Mouse (Mus musculus) hindbrain, postnatal 0 days (tissue): Measurements from ENCODE around the gene Tmem19. TPM values are rescaled to one million over a fixed set of nuclear protein-coding genes. Genes with fewer than 3 reads are reported as not detected.
A peak's percentile ranks its signal among the peaks of the same experiment; 100 is the strongest.

ENCODE experiments used
- ATAC-seq: fragments of 200-750 bp; cut with Nextera tagmentation; 2 replicates; pipeline ENCODE4 v1.8.0; 2017; ENCODE audit warnings: mild to moderate bottlenecking, moderate TSS enrichment, moderate library complexity
- DNase-seq: peaks from one replicate; pipeline ENCODE4 v3.0.0-alpha.2; 2015; ENCODE audit warnings: low spot score
- H3K27ac ChIP-seq: fragments of 300-500 bp; sonication (generic); 2 replicates; pipeline ENCODE4 v1.5.1; 2014; ENCODE audit warnings: mild to moderate bottlenecking
- H3K27me3 ChIP-seq: fragments of 300-500 bp; sonication (generic); 2 replicates; pipeline ENCODE4 v1.6.1; 2014; ENCODE audit warnings: low read length, mixed read lengths; ENCODE audit not compliant: insufficient read depth
- H3K36me3 ChIP-seq: fragments of 300-500 bp; sonication (generic); 2 replicates; pipeline ENCODE4 v1.6.1; 2014; ENCODE audit warnings: low read length, mixed read lengths; ENCODE audit not compliant: insufficient read depth
- H3K4me1 ChIP-seq: fragments of 300-500 bp; sonication (generic); 2 replicates; pipeline ENCODE4 v1.6.1; 2014; ENCODE audit warnings: antibody characterized with exemption, low read length, mixed read lengths; ENCODE audit not compliant: insufficient read depth
- H3K4me2 ChIP-seq: fragments of 300-500 bp; sonication (generic); 2 replicates; pipeline ENCODE4 v1.6.1; 2014; ENCODE audit warnings: low read depth, mild to moderate bottlenecking, low read length, moderate library complexity, mixed read lengths
- H3K4me3 ChIP-seq: fragments of 300-500 bp; sonication (generic); 2 replicates; pipeline ENCODE4 v1.5.1; 2014; ENCODE audit warnings: low read length
- H3K9ac ChIP-seq: fragments of 300-500 bp; sonication (generic); replicated peaks from 2 replicates; pipeline ENCODE4 v1.6.1; 2014; ENCODE audit warnings: mild to moderate bottlenecking, low read length, moderate library complexity, mixed read lengths
- H3K9me3 ChIP-seq: fragments of 300-500 bp; sonication (generic); 2 replicates; pipeline ENCODE4 v1.6.1; 2016; ENCODE audit warnings: low read length, mixed read lengths
- CTCF ChIP-seq: IDR thresholded peaks from 2 replicates; pipeline ENCODE4 v1.5.1; 2016; ENCODE audit warnings: antibody characterized with exemption, control low read depth, low read depth
- WGBS: fragments of 180-500 bp; shearing (Covaris S2); extraction: QIAGEN DNeasy Blood & Tissue Kit; methylation state at CpG from one replicate; pipeline ENCODE4 v1.1.7; 2014; 5-methylcytosine and 5-hydroxymethylcytosine counted together
- polyA plus RNA-seq: library from polyadenylated mRNA; unstranded; fragments of >200 nt; fragmentation: Nextera tagmentation; extraction: Ambion mirVana; gene quantifications from 2 replicates; pipeline ENCODE4 v1.2.1, GENCODE M21; 2015
- total RNA-seq: library from RNA; depleted of rRNA; stranded (reverse); fragments of >200 nt; gene quantifications from 2 replicates; pipeline ENCODE4 v1.2.3, GENCODE M21; 2014

Tmem19 gene
- total and polyA plus RNA-seq, 2 experiments from 2014 or later, result 34.0 to 49.9 TPM

DNA sequence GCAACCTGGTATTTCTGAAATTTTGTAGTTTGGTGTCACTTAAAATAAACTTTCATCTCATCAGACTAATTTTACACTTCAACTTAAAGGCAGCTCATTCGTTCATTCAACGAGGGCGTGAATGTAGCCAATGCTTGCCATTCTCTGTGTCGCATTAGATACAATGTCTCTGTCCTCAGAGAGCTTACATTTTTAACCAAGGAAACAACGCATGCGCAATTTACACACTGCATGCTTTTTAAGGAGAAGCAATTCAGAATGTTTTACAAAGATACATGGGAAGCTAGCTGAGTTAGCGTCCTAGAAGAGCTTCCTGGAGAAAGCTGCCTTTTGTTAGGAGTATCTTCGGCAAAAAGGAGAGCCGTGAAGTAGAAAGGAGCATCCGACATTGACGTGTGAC is 46.0 kb downstream of the Tmem19 start:
- Histone ChIP-seq H3K27ac (peak overlapping the region; percentile 99), H3K4me1 (peaks cover 14% of the 10 kb centered on the region), H3K27me3 (no peaks in the 10 kb centered on the region), H3K9me3 (no peaks in the 10 kb centered on the region), H3K36me3 (no peaks in the 10 kb centered on the region), H3K4me3 (peak overlapping the region; percentile 100), H3K9ac (peak overlapping the region; percentile 98; the same call in 1 of the 2 replicates), H3K4me2 (peak overlapping the region; percentile 81)
- 50% methylated on average over 11 of the region's 11 CpGs for WGBS
- DNase-seq (peak; percentile 54), ATAC-seq (no peak)
- TF ChIP-seq CTCF, result no peak

- Histone ChIP-seq H3K9me3 (no peaks in the 10 kb centered on the region), H3K27ac (peak within 1 kb of the TSS; percentile 99), H3K4me3 (peak within 1 kb of the TSS; percentile 100), H3K4me2 (peak within 1 kb of the TSS; percentile 81), H3K27me3 (no peaks in the 10 kb centered on the region), H3K36me3 (no peaks in the 10 kb centered on the region), H3K4me1 (peaks cover 18% of the 10 kb centered on the region), H3K9ac (peak within 1 kb of the TSS; percentile 98)
- ATAC-seq, result peak; percentile 96
- WGBS, result under 1% methylated on average over 44 of the region's 48 CpGs
- peak; percentile 95 for DNase-seq
- TF ChIP-seq CTCF, result no peak
Measured at GRCm38 (mm10) chr10:115315473-115316171, 46.7 kb downstream of the Tmem19 start, which contains the start of gene Rab21. Gene Rab21, minus strand, starts transcription at chr10:115315594.

DNA sequence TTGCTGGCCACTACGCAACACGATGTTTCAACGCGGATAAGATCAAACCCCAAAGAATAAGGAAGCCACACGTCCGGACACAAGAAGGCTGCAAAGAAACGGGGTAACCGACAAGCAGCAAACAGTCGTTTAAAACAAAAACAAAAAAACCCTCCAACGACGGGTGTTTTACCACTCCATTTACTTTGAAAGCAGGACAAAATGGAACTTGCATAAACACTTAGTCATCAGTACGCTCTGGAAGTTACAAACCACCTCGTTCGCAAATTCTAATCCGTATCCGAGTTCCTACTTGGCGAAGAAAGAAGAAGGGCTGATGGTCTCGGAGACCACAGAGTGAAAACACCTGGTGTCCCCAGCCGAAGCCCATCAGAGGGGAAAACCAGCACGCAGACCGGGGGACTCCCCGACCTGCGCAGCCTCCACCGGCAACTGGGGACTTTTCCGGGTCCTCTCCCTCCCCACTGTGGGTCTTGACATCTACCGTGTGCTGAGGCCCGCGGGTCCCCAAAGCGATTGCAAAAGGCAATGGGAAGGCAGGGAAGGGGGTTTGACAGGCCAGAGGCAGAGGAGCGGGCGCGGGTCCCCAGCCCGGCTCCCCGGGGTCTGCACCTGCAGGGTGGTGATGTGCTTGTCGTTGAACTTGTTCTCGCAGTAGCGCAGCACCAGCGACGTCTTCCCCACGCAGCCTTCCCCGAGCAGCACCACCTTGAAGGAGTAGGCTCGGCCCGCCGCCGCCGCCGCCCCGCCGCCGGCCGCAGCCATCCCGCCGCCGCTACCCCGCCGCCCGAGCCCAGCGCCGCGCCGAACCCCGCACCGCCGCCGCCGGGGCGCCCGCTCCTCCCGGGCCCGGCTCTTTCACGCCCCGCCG is 47.5 kb downstream of the Tmem19 start:
- no peak for TF ChIP-seq CTCF
- peak overlapping the region; percentile 98 for H3K9ac ChIP-seq
- H3K4me3 ChIP-seq, result peak overlapping the region; percentile 100
- peak overlapping the region; percentile 99 for H3K27ac ChIP-seq
- H3K9me3 ChIP-seq, result no peaks in the 10 kb centered on the region
- peak overlapping the region; percentile 81 for H3K4me2 ChIP-seq
- H3K36me3 ChIP-seq, result no peaks in the 10 kb centered on the region
- peak; percentile 64 for ATAC-seq
- peak; percentile 39 for DNase-seq
- WGBS, result 2% methylated on average over 62 of the region's 73 CpGs
- H3K4me1 ChIP-seq, result peaks cover 19% of the 10 kb centered on the region
- H3K27me3 ChIP-seq, result no peaks in the 10 kb centered on the region

GRCm38 (mm10) chr10:115314287-115314581 is 48.1 kb downstream of the Tmem19 start:
- Histone ChIP-seq H3K4me2 (peak overlapping the region; percentile 81), H3K36me3 (no peaks in the 10 kb centered on the region), H3K4me1 (peaks cover 19% of the 10 kb centered on the region), H3K27ac (peak overlapping the region; percentile 99; the same call in 1 of the 2 replicates), H3K27me3 (no peaks in the 10 kb centered on the region), H3K9me3 (no peaks in the 10 kb centered on the region), H3K9ac (peak overlapping the region; percentile 98), H3K4me3 (peak overlapping the region; percentile 100)
- WGBS, result 19% methylated on average over 6 of the region's 6 CpGs
- ATAC-seq, result no peak
- no peak for TF ChIP-seq CTCF
- DNase-seq, result no peak

DNA sequence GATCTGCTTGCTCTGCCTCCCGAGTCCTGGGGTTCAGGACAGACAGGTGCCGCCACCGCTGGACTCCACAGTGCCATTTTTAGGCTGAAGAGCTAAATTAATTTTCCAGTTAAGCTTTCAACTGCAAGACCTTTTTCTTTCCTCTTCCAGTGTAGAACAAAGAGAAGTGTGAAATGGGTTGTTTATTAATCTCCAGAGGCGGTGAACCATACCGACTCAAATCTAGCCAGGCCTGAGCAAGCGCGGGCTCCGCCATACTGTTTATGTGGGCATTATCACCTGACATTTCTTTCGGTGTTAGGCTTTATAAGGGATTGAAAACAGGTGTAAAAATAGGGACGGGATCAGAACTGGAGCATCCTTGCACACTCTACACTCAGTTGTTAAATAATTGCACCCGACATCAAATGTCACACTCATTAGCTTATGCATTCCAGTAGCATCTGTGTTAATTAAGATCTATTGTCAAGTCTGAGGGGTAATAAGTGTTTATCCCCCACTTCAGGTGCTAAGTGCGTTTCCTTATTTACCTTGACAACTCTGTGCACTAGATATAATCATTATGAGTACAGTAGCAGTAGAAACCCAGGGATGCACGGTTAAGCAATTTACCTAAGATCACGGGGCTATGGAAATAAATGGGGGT is 48.5 kb downstream of the Tmem19 start:
- DNase-seq (no peak), ATAC-seq (no peak)
- peak overlapping the region; percentile 81 for H3K4me2 ChIP-seq
- 52% methylated on average over 14 of the region's 14 CpGs for WGBS
- no peaks in the 10 kb centered on the region for H3K36me3 ChIP-seq
- H3K27ac ChIP-seq, result 0 out of 2 replicates have a peak overlapping the region, but pooled peaks have one; percentile 99
- no peaks in the 10 kb centered on the region for H3K9me3 ChIP-seq
- H3K4me1 ChIP-seq, result peaks cover 19% of the 10 kb centered on the region
- H3K4me3 ChIP-seq, result peak overlapping the region; percentile 100
- TF ChIP-seq CTCF, result no peak
- no peaks in the 10 kb centered on the region for H3K27me3 ChIP-seq
- H3K9ac ChIP-seq, result peak overlapping the region; percentile 98

- no peaks in the 10 kb centered on the region for H3K27me3 ChIP-seq
- H3K9ac ChIP-seq, result no peak overlapping the region
- ATAC-seq, result no peak
- no peaks in the 10 kb centered on the region for H3K9me3 ChIP-seq
- DNase-seq, result no peak
- no peak for TF ChIP-seq CTCF
- 69% methylated on average over 3 of the region's 3 CpGs for WGBS
- no peaks in the 10 kb centered on the region for H3K36me3 ChIP-seq
- H3K4me2 ChIP-seq, result no peak overlapping the region
- H3K4me1 ChIP-seq, result peaks cover 19% of the 10 kb centered on the region
- H3K27ac ChIP-seq, result no peak overlapping the region
- no peak overlapping the region for H3K4me3 ChIP-seq
Measured at GRCm38 (mm10) chr10:115312732-115313131, 49.6 kb downstream of the Tmem19 start.
